Mouse (Mus musculus): ENCODE data around the gene Hspa8. TPM values are rescaled to one million over a fixed set of nuclear protein-coding genes. Genes with fewer than 3 reads are reported as not detected.
"Not testable (repeated sequence)": the region's sequence is repeated elsewhere in the genome, so short reads cannot be mapped to it uniquely, and the experiment has no call there.

Hspa8 gene
- polyA plus RNA-seq, 1 experiment from 2014 or later, result 2,997 TPM

DNA sequence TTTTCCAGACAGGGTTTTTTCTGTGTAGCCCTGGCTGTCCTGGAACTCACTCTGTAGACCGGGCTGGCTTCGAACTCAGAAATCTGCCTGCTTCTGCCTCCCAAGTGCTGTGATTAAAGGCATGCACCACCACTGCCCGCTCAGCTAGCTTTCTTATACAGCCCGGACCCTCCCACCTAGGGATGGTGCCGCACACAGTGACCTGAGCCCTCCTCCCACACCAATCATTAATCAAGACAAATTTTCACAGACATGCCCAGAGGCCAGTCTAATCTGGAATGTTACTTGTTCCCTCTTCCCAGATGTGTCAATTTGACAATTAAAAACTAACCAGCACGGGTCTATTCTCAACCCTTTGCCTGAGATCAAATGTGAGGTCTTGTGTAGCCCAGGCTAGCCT is 27.6 kb upstream of the Hspa8 start:
- not testable (repeated sequence) for H3K27me3 ChIP-seq; H3K9ac ChIP-seq; H3K4me3 ChIP-seq; ATAC-seq (ENCODE audit: low read depth); H3K27ac ChIP-seq (replicated peaks); H3K4me1 ChIP-seq (replicated peaks); H3K4me2 ChIP-seq; H3K9me3 ChIP-seq
- peaks cover 40% of the 10 kb centered on the region for H3K36me3 ChIP-seq
- WGBS, result 88% methylated on average over 6 of the region's 6 CpGs

DNA sequence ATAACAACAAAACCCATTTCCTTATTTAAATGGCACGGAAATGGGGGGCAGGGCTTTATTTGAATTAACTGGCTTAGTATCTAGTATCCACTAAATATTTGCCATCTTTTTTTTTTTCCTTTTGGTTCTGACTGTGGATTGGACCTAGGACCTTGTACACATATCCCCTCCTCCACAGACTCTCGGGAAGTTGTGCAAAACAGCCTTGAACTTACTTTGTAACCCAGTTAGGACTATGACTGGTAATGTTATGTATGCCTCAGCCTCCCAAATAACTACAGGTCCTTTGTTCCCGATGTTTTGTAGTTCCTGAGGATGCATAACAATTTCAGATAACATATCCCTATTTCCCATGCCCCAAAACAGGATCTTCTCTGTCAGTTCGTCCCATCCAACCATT is 26.9 kb upstream of the Hspa8 start:
- H3K9ac ChIP-seq, result no peak overlapping the region
- no peaks in the 10 kb centered on the region for H3K27me3 ChIP-seq
- no peaks in the 10 kb centered on the region for H3K9me3 ChIP-seq
- ATAC-seq (ENCODE audit: low read depth), result no peak
- WGBS, result 88% methylated on average over 4 of the region's 4 CpGs
- no peak overlapping the region for H3K4me2 ChIP-seq
- H3K4me3 ChIP-seq, result no peak overlapping the region
- peaks cover 40% of the 10 kb centered on the region for H3K36me3 ChIP-seq
- H3K27ac ChIP-seq (replicated peaks), result no peak overlapping the region
- H3K4me1 ChIP-seq (replicated peaks), result peaks cover 5% of the 10 kb centered on the region; the same call in 1 of the 2 replicates

DNA sequence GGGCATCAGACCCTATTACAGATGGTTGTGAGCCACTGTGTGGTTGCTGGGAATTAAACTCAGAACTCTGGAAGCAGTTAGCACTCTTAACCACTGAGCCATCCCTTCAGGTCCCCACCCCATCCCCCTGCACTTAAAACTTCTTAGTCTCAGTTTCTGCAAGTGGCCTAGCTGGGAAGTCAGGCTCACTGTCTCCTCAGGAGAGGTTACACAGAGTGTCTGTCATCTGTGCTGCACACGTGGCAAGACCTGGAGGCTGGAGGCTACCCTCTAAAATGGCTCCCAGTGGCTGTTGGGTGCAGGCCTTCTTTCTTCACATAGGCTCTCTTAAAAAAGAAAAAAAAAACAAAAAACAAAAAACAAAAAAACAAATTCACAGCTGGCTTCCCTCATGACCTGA is 24.7 kb upstream of the Hspa8 start:
- H3K4me3 ChIP-seq, result no peak overlapping the region
- H3K4me2 ChIP-seq, result no peak overlapping the region
- no peak overlapping the region for H3K9ac ChIP-seq
- H3K36me3 ChIP-seq, result peaks cover 39% of the 10 kb centered on the region
- ATAC-seq (ENCODE audit: low read depth), result no peak
- no peaks in the 10 kb centered on the region for H3K4me1 ChIP-seq (replicated peaks)
- 67% methylated on average over 1 of the region's 1 CpGs for WGBS
- no peaks in the 10 kb centered on the region for H3K9me3 ChIP-seq
- H3K27ac ChIP-seq (replicated peaks), result no peak overlapping the region
- H3K27me3 ChIP-seq, result no peaks in the 10 kb centered on the region

DNA sequence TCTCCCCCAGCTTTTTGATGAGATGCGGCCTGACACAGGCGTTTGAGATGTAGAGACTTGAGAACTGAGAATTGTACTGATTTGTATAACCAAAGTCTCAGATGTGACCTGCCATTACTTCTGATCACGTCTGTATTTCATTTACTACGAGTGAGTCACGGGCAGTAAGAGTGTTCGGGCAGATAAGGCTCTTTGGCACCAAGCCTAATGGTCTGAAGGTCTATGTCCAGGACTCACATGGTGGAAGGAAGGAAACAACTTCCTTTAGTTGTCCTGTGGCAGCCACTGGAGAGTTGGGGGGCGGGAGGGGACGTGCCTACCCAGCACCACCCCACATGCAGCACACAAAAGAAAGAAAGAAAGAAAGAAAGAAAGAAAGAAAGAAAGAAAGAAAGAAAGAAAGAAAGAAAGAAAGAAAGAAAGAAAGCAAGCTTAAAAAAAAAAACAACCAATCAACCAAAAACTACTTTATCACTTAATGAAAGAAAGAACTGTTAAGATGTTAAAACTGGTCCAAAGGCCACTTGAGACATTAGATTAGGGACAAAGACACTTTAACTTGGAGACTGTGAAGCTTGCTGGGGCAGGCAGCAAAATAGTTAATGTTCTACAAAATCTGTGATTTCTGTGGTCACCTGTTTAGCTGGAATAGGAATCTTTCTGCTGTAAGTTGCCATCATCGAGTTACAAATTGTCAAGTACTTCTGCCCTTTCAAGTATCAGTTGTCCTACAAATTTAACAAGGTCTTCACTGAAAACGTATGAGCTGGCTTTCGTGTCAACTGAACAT is 24.1 kb upstream of the Hspa8 start:
- ATAC-seq (ENCODE audit: low read depth), result no peak
- Histone ChIP-seq H3K27me3 (no peaks in the 10 kb centered on the region), H3K4me1 (replicated peaks) (no peaks in the 10 kb centered on the region), H3K36me3 (peaks cover 44% of the 10 kb centered on the region), H3K9me3 (no peaks in the 10 kb centered on the region), H3K9ac (no peak overlapping the region), H3K4me3 (no peak overlapping the region), H3K27ac (replicated peaks) (no peak overlapping the region), H3K4me2 (no peak overlapping the region)
- WGBS, result 72% methylated on average over 11 of the region's 11 CpGs

DNA sequence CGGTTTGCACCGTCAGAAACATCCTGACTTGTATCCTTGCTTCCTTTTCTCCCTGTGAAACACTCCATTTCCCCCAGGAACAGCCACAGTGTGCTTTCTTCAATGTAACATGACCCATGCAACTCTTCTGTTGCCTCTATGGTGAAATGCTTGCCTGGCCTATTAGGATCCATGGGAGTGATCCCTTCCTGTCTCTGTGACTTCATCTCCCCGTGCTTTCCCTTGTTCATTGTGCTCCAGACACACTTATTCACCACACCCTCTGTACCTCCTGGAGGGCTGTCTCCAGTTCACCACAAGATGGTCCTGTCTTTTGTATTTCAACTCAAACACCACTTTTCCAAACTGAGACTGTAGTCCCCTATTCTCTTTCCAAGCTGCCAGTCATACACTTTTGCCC is 20.7 kb upstream of the Hspa8 start:
- Histone ChIP-seq H3K4me3 (no peak overlapping the region), H3K27ac (replicated peaks) (no peak overlapping the region), H3K36me3 (peaks cover 26% of the 10 kb centered on the region), H3K9ac (no peak overlapping the region), H3K4me2 (no peak overlapping the region), H3K27me3 (no peaks in the 10 kb centered on the region; the same call in 1 of the 2 replicates), H3K9me3 (no peaks in the 10 kb centered on the region), H3K4me1 (replicated peaks) (peaks cover 18% of the 10 kb centered on the region)
- ATAC-seq (ENCODE audit: low read depth), result no peak
- 70% methylated on average over 3 of the region's 3 CpGs for WGBS

DNA sequence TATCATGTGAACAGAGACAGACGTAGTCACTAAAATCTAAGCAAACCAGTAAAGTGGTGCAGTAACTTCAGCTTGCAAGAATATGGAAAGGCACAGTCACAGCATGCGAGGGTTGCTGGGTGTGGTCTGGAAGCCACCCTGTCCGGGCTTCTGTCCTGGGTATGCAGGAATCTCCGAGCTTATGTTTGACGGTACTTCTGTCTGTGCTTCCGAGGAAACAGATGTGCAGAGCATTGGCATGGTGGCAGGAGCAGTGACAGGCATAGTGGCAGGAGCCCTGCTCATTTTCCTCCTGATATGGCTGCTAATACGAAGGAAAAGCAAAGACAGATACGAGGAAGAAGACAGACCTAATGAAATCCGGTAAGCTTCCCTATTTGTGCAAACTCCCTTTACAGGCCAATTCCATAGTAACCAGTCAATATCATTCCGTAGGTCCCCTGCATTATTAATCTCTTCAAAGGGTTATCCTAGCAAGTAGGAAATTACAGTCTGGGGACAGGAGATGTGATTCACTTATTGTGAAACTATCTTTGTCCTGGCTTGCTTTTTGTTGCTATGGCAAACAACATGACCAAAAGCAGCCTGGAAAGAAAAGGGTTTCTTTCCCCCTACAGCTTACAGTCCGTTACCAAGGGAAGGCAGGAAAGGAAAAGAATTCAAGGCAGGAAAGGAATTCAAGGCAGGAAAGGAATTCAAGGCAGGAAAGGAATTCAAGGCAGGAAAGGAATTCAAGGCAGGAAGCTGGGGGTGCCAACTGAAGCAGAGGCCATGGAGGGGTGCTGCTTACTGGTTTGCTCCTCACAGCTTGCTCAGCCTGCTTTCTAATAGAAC is 19.7 kb upstream of the Hspa8 start:
- Histone ChIP-seq H3K27me3 (no peaks in the 10 kb centered on the region; the same call in 1 of the 2 replicates), H3K36me3 (peaks cover 19% of the 10 kb centered on the region), H3K4me3 (no peak overlapping the region), H3K27ac (replicated peaks) (peak overlapping the region; percentile 33), H3K9me3 (no peaks in the 10 kb centered on the region), H3K4me2 (no peak overlapping the region), H3K9ac (no peak overlapping the region), H3K4me1 (replicated peaks) (peaks cover 25% of the 10 kb centered on the region)
- ATAC-seq (ENCODE audit: low read depth), result no peak
- WGBS, result 73% methylated on average over 11 of the region's 11 CpGs

DNA sequence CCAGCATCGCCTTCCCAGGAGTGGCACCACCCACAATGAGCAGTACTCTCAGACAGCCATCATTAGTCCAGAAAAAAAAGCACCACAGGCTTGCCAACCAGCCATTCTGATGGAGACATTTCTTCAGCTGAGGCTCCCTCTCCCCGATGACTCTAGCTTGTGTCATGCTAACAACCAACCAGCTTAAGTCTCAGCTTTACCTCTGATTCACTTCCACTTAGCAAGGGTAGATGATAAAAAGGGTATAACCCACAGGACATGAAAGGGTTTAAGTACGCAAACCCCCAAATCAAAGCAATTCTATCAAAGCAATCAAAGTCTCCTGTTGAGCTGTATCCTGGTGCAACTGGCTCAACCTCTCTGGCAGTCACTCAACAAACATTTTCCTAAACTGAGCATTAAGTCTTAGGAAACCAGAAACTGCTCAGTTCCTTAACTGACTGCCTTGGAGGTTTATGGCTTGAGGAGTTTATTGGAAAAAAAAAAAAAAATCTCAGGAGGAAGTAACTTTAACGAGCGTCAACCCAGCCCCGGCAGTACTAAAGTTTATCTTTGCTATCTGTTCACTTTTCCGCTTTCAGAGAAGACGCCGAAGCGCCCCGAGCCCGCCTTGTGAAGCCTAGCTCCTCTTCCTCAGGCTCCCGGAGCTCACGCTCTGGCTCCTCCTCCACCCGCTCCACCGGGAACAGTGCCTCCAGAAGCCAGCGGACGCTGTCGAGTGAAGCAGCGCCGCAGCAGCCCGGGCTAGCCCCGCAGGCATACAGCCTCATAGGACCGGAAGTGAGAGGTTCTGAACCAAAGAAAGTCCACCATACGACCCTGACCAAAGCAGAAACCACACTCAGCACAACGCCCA is 18.8 kb upstream of the Hspa8 start:
- H3K27ac ChIP-seq (replicated peaks), result peak overlapping the region; percentile 33; the same call in 1 of the 2 replicates
- no peaks in the 10 kb centered on the region for H3K9me3 ChIP-seq
- no peak for ATAC-seq (ENCODE audit: low read depth)
- no peak overlapping the region for H3K9ac ChIP-seq
- H3K4me2 ChIP-seq, result peak overlapping the region; percentile 29; the same call in 1 of the 2 replicates
- peaks cover 18% of the 10 kb centered on the region for H3K36me3 ChIP-seq
- peaks cover 25% of the 10 kb centered on the region for H3K4me1 ChIP-seq (replicated peaks)
- no peak overlapping the region for H3K4me3 ChIP-seq
- no peaks in the 10 kb centered on the region; the same call in 1 of the 2 replicates for H3K27me3 ChIP-seq
- WGBS, result 31% methylated on average over 26 of the region's 26 CpGs

DNA sequence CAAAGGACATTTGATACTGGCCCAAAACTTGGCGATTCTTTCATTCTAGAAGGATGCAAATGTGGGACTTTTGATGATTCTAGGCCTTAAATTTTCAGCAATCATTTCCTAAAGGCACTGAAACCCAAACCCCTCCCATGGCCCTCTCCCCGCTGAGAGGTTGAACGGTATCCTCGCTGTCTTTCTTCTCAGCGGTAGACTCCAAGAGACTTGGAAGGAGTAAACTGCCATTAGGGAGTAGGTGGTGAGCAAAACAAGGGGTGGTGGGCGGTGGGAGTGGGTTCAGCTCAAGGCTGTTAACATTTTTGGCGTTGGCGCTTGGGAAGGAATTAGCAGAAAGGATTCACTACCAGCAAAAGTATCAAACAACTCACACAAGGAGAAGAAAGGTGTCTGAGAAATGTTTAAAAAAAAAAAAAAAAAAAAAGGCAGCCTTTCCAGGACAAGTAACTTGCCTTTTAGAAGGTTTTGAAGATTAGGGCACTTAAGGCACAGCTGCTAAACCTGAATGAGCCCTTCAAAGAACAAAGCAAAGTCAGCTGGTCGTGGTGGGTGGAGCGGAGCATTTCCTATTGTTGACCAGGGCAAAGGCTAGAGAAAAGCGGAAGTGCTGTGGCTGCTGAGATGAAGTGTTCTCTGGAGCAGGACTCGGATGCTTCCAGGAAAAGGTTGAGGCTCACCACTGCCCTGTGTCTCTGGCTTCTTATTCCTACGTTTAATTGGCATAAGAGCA is 17.0 kb upstream of the Hspa8 start:
- Histone ChIP-seq H3K27ac (replicated peaks) (peak overlapping the region; percentile 75), H3K4me1 (replicated peaks) (peaks cover 25% of the 10 kb centered on the region), H3K27me3 (no peaks in the 10 kb centered on the region; the same call in 1 of the 2 replicates), H3K9ac (peak overlapping the region; percentile 17), H3K4me2 (peak overlapping the region; percentile 31), H3K4me3 (no peak overlapping the region), H3K36me3 (peaks cover 18% of the 10 kb centered on the region), H3K9me3 (no peaks in the 10 kb centered on the region)
- 12% methylated on average over 13 of the region's 13 CpGs for WGBS
- no peak for ATAC-seq (ENCODE audit: low read depth)

DNA sequence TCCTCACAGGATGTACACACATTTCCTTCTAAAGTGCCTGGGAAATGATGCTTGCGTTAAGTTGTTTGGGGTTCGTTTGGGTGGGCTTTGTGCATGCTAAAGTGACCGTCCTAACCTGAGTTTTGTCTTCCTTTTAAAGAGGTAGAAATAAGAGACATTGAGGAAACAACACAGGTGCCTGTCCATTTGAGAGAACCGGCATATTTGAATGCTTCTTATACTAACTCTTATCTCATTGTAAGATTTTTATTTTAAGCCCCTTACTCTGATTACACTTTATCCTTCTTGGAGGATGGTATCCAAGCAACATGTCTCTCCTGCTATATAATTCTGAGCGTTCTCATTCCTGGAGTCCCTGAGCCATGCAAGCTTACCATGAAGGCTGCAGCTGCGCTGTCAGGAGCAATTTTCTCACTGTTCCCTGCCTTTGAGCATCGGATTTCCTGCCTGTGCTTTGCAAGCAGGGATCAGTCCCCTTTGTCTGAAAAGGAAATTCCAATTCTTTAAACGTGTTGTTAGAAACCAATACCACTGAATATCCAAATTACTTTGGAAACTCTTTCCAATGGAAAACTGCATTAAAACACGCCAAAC is 16.3 kb upstream of the Hspa8 start:
- peak; percentile 68; the same call in 1 of the 2 replicates for ATAC-seq (ENCODE audit: low read depth)
- Histone ChIP-seq H3K4me2 (peak overlapping the region; percentile 31), H3K4me1 (replicated peaks) (peaks cover 25% of the 10 kb centered on the region), H3K36me3 (peaks cover 18% of the 10 kb centered on the region), H3K9ac (peak overlapping the region; percentile 17), H3K4me3 (no peak overlapping the region), H3K9me3 (no peaks in the 10 kb centered on the region), H3K27ac (replicated peaks) (peak overlapping the region; percentile 75), H3K27me3 (no peaks in the 10 kb centered on the region; the same call in 1 of the 2 replicates)
- WGBS, result 6% methylated on average over 9 of the region's 9 CpGs

DNA sequence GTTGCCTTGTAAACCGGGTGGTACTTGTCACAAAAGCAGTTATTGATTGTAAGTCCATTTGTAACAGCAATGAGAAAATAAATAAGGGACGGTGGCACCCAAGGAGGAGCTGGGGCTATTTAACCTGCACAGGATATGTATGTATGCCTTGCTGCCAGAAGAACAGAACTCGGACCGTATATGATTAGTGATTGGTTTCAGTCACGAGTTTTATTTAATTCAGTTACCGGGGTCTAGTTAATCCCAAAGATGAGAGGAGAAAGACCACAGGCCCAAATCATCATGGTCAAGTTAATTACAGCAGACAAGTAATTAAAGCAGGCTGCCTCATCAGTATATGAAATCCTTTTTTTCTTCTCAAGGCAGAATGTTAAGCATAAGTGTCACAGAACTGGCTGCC is 15.3 kb upstream of the Hspa8 start:
- no peaks in the 10 kb centered on the region; the same call in 1 of the 2 replicates for H3K27me3 ChIP-seq
- peaks cover 15% of the 10 kb centered on the region for H3K36me3 ChIP-seq
- no peak for ATAC-seq (ENCODE audit: low read depth)
- H3K4me2 ChIP-seq, result no peak overlapping the region
- H3K27ac ChIP-seq (replicated peaks), result no peak overlapping the region
- H3K4me3 ChIP-seq, result no peak overlapping the region
- WGBS, result 46% methylated on average over 6 of the region's 6 CpGs
- H3K9ac ChIP-seq, result 0 out of 2 replicates have a peak overlapping the region, but pooled peaks have one; percentile 3
- H3K9me3 ChIP-seq, result no peaks in the 10 kb centered on the region
- peaks cover 25% of the 10 kb centered on the region for H3K4me1 ChIP-seq (replicated peaks)

DNA sequence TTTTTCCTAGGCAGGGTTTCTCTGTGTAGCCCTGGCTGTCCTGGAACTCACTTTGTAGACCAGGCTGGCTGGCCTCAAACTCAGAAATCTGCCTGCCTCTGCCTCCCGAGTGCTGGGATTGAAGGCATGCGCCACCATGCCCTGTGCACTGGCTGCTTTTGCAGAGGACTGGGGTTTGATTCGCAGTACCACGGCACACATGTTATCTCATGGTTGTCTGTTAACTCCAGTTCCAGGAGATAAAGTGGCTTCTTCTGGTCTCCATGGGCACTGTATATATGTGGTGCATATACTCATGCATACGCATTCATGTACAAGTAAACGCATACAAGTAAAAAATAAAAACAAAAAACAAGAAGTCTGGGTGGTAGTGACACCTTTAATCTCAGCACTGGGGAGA is 14.0 kb upstream of the Hspa8 start:
- ATAC-seq (ENCODE audit: low read depth); H3K27ac ChIP-seq (replicated peaks); H3K36me3 ChIP-seq; H3K9ac ChIP-seq; H3K27me3 ChIP-seq; H3K4me2 ChIP-seq; H3K4me3 ChIP-seq; H3K9me3 ChIP-seq: not testable (repeated sequence)
- WGBS, result 96% methylated on average over 6 of the region's 6 CpGs
- peaks cover 25% of the 10 kb centered on the region for H3K4me1 ChIP-seq (replicated peaks)

Data from neural tube, embryonic 13.5 days (tissue).